Mouse (Mus musculus): ENCODE data around the gene Wbp1l.

The Wbp1l gene

DNA sequence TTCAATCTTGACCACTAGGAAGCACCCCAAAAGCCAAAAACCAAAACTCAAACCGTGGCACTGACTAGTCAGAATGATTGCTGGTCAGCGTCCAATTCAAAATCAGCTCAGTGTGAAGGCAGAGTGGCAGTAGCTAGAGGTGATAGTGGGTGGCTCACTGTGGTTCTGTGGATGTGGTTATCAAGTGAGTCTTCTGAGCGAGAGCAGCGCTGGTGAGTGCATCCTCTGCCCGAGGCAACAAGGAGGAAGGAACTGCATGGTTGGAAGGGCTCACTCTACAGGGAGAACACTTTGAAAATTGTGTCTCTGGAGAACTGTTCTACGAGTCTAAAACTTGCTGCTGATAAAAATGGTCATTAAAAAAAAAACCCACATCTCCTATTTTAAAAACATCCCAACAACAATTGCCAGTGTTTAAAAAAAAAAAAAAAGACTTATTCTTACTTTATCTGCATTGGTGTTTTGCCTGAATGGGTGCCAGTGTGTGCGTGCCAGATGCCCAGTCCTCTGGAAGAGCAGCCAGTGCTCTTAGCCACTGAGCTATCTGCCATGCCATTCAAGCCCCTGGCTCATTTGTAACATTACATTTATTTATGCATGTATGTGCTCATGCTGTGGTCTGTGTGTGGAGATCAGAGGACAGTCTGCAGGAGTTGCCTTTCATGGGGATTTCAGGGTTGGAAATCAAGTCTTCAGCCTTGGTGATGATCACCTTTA is 107.1 kb downstream of the Wbp1l start:
- DNase-seq (ENCODE audit: low read depth), result no peak

- DNase-seq (ENCODE audit: low read depth), result no peak
These were observed 107.8 kb downstream of the Wbp1l start for GRCm38 (mm10) chr19:46706540-46707295.

Measured in c-Kit-positive CD71-negative TER-119-negative erythroid progenitor cells, embryonic 14.5 days (primary cell).